Mouse (Mus musculus): Measurements from ENCODE around the gene Actr5. TPM values are rescaled to one million over a fixed set of nuclear protein-coding genes. Genes with fewer than 3 reads are reported as not detected.

The Actr5 gene
- total and polyA plus RNA-seq, 3 experiments: 19.7 to 24.7 (median 20.2) TPM

- DNase-seq (ENCODE audit: low spot score): no peak
- ATAC-seq (ENCODE audit: extremely low read depth, insufficient number of reproducible peaks, low FRiP score, poor library complexity, severe bottlenecking): no peak
- Histone ChIP-seq H3K9me3 (replicated peaks) (no peaks in the 10 kb centered on the region), H3K36me3 (replicated peaks) (no peaks in the 10 kb centered on the region), H3K4me3 (ENCODE audit: low read depth, low read length) (no peak overlapping the region), H3K4me1 (ENCODE audit: insufficient read depth, low read depth, low read length) (no peaks in the 10 kb centered on the region), H3K27me3 (ENCODE audit: insufficient read depth, low read length) (0 out of 2 replicates have a peak, but pooled peaks cover 3% of the 10 kb centered on the region)
- TF ChIP-seq GATA1 (IDR thresholded peaks at IDR 0.05; ENCODE audit: borderline replicate concordance, low read length): no peak
- TF ChIP-seq CTCF (IDR thresholded peaks at IDR 0.05; ENCODE audit: low read depth, low read length): no peak
- no peak for TF ChIP-seq TAL1 (conservative IDR thresholded peaks at IDR 0.05; ENCODE audit: low read depth, low read length)
- no peak for TF ChIP-seq GATA2 (IDR thresholded peaks at IDR 0.05; ENCODE audit: borderline replicate concordance, low read depth, low read length)
- no peak for TF ChIP-seq POLR2AphosphoS5 (IDR thresholded peaks at IDR 0.05; ENCODE audit: insufficient replicate concordance, low read depth, low read length)
Measured at GRCm38 (mm10) chr2:158659346-158659745, 34.7 kb downstream of the Actr5 start.

DNA sequence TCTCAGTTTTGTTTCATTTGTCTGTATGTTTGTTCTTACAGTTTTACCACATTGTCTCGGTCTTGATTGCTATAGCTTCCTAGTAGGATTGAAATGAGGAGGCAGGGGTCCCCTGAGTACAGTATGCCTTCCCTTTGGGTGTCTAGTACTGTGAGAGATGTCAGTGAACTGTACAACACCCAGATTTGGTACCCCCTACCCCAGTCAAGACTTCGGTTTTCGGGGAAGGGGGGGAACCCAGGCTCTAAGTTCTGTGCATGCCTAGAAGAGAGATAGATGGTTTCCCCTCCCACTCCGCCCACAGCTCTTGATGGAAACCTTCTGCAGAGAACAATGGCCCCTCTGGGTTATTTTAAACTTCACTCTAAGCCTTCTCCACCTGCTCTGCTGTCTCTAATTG, 40.4 kb downstream of the Actr5 start, which contains the start of gene Ppp1r16b:
Ppp1r16b (plus strand) TSS at position 301 of the 400 bp plus-strand sequence.
- H3K4me1 ChIP-seq (ENCODE audit: insufficient read depth, low read depth, low read length): no peaks in the 10 kb centered on the region
- ATAC-seq (ENCODE audit: extremely low read depth, insufficient number of reproducible peaks, low FRiP score, poor library complexity, severe bottlenecking): no peak

GRCm38 (mm10) chr2:158666071-158666800, 41.5 kb downstream of the Actr5 start:
- no peaks in the 10 kb centered on the region for H3K9me3 ChIP-seq (replicated peaks)
- TF ChIP-seq GATA1 (IDR thresholded peaks at IDR 0.05; ENCODE audit: borderline replicate concordance, low read length): no peak
- no peak for TF ChIP-seq CTCF (IDR thresholded peaks at IDR 0.05; ENCODE audit: low read depth, low read length)
- TF ChIP-seq GATA2 (IDR thresholded peaks at IDR 0.05; ENCODE audit: borderline replicate concordance, low read depth, low read length): no peak
- TF ChIP-seq TAL1 (conservative IDR thresholded peaks at IDR 0.05; ENCODE audit: low read depth, low read length): no peak
- TF ChIP-seq POLR2AphosphoS5 (IDR thresholded peaks at IDR 0.05; ENCODE audit: insufficient replicate concordance, low read depth, low read length): no peak
- H3K4me1 ChIP-seq (ENCODE audit: insufficient read depth, low read depth, low read length): no peaks in the 10 kb centered on the region
- peaks cover 8% of the 10 kb centered on the region; the same call in 1 of the 2 replicates for H3K27me3 ChIP-seq (ENCODE audit: insufficient read depth, low read length)
- H3K36me3 ChIP-seq (replicated peaks): no peaks in the 10 kb centered on the region
- H3K4me3 ChIP-seq (ENCODE audit: low read depth, low read length): no peak overlapping the region
- DNase-seq (ENCODE audit: low spot score): no peak
- no peak for ATAC-seq (ENCODE audit: extremely low read depth, insufficient number of reproducible peaks, low FRiP score, poor library complexity, severe bottlenecking)

More for the DNA sequence above, 40.4 kb downstream of the Actr5 start, which contains the start of gene Ppp1r16b:
- no peak for DNase-seq (ENCODE audit: low spot score)
- Histone ChIP-seq H3K27me3 (ENCODE audit: insufficient read depth, low read length) (peaks cover 8% of the 10 kb centered on the region; the same call in 1 of the 2 replicates), H3K9me3 (replicated peaks) (no peaks in the 10 kb centered on the region), H3K4me3 (ENCODE audit: low read depth, low read length) (no peak within 1 kb of the TSS), H3K36me3 (replicated peaks) (no peaks in the 10 kb centered on the region)
- TF ChIP-seq GATA2 (IDR thresholded peaks at IDR 0.05; ENCODE audit: borderline replicate concordance, low read depth, low read length): no peak
- TF ChIP-seq CTCF (IDR thresholded peaks at IDR 0.05; ENCODE audit: low read depth, low read length): no peak
- no peak for TF ChIP-seq POLR2AphosphoS5 (IDR thresholded peaks at IDR 0.05; ENCODE audit: insufficient replicate concordance, low read depth, low read length)
- no peak for TF ChIP-seq TAL1 (conservative IDR thresholded peaks at IDR 0.05; ENCODE audit: low read depth, low read length)
- TF ChIP-seq GATA1 (IDR thresholded peaks at IDR 0.05; ENCODE audit: borderline replicate concordance, low read length): no peak

- ATAC-seq (ENCODE audit: extremely low read depth, insufficient number of reproducible peaks, low FRiP score, poor library complexity, severe bottlenecking) (no peak), DNase-seq (ENCODE audit: low spot score) (no peak)
- H3K9me3 ChIP-seq (replicated peaks): no peaks in the 10 kb centered on the region
- no peaks in the 10 kb centered on the region for H3K4me1 ChIP-seq (ENCODE audit: insufficient read depth, low read depth, low read length)
- no peak overlapping the region for H3K4me3 ChIP-seq (ENCODE audit: low read depth, low read length)
- H3K27me3 ChIP-seq (ENCODE audit: insufficient read depth, low read length): peaks cover 8% of the 10 kb centered on the region; the same call in 1 of the 2 replicates
- TF ChIP-seq CTCF (IDR thresholded peaks at IDR 0.05; ENCODE audit: low read depth, low read length) (no peak), GATA1 (IDR thresholded peaks at IDR 0.05; ENCODE audit: borderline replicate concordance, low read length) (no peak), GATA2 (IDR thresholded peaks at IDR 0.05; ENCODE audit: borderline replicate concordance, low read depth, low read length) (no peak), POLR2AphosphoS5 (IDR thresholded peaks at IDR 0.05; ENCODE audit: insufficient replicate concordance, low read depth, low read length) (no peak), TAL1 (conservative IDR thresholded peaks at IDR 0.05; ENCODE audit: low read depth, low read length) (no peak)
- H3K36me3 ChIP-seq (replicated peaks): no peaks in the 10 kb centered on the region
Measured at GRCm38 (mm10) chr2:158667022-158667670, 42.5 kb downstream of the Actr5 start.

- Histone ChIP-seq H3K27me3 (ENCODE audit: insufficient read depth, low read length) (peaks cover 8% of the 10 kb centered on the region; the same call in 1 of the 2 replicates), H3K9me3 (replicated peaks) (no peaks in the 10 kb centered on the region), H3K4me3 (ENCODE audit: low read depth, low read length) (no peak overlapping the region), H3K4me1 (ENCODE audit: insufficient read depth, low read depth, low read length) (no peaks in the 10 kb centered on the region), H3K36me3 (replicated peaks) (no peaks in the 10 kb centered on the region)
- no peak for TF ChIP-seq CTCF (IDR thresholded peaks at IDR 0.05; ENCODE audit: low read depth, low read length)
- TF ChIP-seq POLR2AphosphoS5 (IDR thresholded peaks at IDR 0.05; ENCODE audit: insufficient replicate concordance, low read depth, low read length): no peak
- TF ChIP-seq GATA1 (IDR thresholded peaks at IDR 0.05; ENCODE audit: borderline replicate concordance, low read length): no peak
- no peak for TF ChIP-seq GATA2 (IDR thresholded peaks at IDR 0.05; ENCODE audit: borderline replicate concordance, low read depth, low read length)
- TF ChIP-seq TAL1 (conservative IDR thresholded peaks at IDR 0.05; ENCODE audit: low read depth, low read length): no peak
- no peak for ATAC-seq (ENCODE audit: extremely low read depth, insufficient number of reproducible peaks, low FRiP score, poor library complexity, severe bottlenecking)
- DNase-seq (ENCODE audit: low spot score): no peak
Measured at GRCm38 (mm10) chr2:158667671-158668432, 43.2 kb downstream of the Actr5 start.

Data from G1E (cell line).